Mouse (Mus musculus) olfactory bulb, adult 2 months (tissue): Measurements from ENCODE around the gene Tfr2.

Experiments used
- CTCF ChIP-seq: fragments of 200-500 bp; IDR thresholded peaks from 2 replicates; pipeline ENCODE4 v1.5.1; 2012; ENCODE audit warnings: low read depth, mild to moderate bottlenecking, low read length, moderate library complexity; ENCODE audit not compliant: insufficient read depth
- POLR2A ChIP-seq: fragments of 200-500 bp; IDR thresholded peaks from 2 replicates; pipeline ENCODE4 v1.6.1; 2012; ENCODE audit warnings: mild to moderate bottlenecking, low read depth, low read length, moderate library complexity; ENCODE audit not compliant: insufficient read depth

DNA sequence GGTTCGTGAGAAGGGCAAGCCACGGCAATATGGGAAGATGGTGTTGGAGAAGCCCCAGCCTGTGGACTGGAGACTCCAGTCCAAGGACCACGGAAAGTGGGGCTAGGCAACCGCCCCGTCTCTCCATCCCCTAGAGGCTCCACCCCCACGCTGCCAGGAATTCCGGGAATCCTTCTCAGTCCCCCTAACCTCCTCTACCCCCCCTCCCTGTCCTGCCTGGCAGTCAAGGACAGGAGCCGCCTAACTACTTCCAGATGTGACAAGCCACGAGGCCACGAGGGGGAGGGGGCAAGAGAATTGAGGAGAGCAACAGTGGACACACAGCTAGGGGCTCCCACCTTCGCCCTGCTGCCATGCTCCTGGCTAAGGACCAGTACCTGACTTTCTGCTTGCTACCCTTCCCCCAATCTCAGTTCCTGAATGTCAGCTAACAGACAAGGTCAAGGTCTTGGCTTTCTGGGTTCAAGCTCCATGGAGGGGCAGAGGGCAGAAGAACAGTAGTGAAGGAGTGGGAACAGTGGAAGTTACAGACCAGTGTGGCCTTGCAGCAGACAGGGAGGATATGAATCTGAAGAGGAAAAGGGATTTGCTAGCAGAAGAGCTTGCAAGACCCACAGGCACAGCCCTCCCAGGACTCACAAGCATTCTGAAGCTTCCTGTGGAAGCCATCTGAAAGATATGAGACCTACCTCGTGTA, 41.1 kb downstream of the Tfr2 start:
- no peak for TF ChIP-seq CTCF
- TF ChIP-seq POLR2A = no peak
